Mouse (Mus musculus) adrenal gland, postnatal 10 days (tissue): ENCODE data around the gene Gm8369. TPM values are rescaled to one million over a fixed set of nuclear protein-coding genes. Genes with fewer than 3 reads are reported as not detected.
"Not testable (repeated sequence)": the region's sequence is repeated elsewhere in the genome, so short reads cannot be mapped to it uniquely, and the experiment has no call there.

Source experiments
- DNase-seq: peaks from one replicate; pipeline ENCODE4 v3.0.0; 2021; ENCODE audit warnings: mixed read lengths
- long read RNA-seq, 2 experiments: library from polyadenylated mRNA; stranded (forward); transcript quantifications; one replicate each; pipeline ENCODE4 v2.0.0; 2021
- total RNA-seq, 2 experiments: library from RNA; stranded (reverse); gene quantifications; 2 replicates each; pipeline ENCODE4 v1.2.3; 2021

The Gm8369 gene
- 1 to 10 TPM in 1 of 2 experiments, under 1 TPM in 1; 1.00 to 1.1 TPM for total RNA-seq
- long read RNA-seq, experiment 1, partial matches to known transcripts, result 0 of 2 reads
- long read RNA-seq, experiment 1, other reads (novel, unspliced or antisense), result 0 of 2 reads
- long read RNA-seq, experiment 2, result 0 reads

GRCm38 (mm10) chr19:11485746-11486145 is at the start of gene Gm8369:
Gene Gm8369 (plus strand): TSS chr19:11485938.
- no peak for DNase-seq

GRCm38 (mm10) chr19:11443338-11443737 is 42.4 kb upstream of the Gm8369 start, which contains the start of gene Ms4a4b:
Gene Ms4a4b (plus strand): TSS chr19:11443553.
- DNase-seq, result no peak

- DNase-seq, result no peak
These were observed 41.8 kb upstream of the Gm8369 start for GRCm38 (mm10) chr19:11443964-11444363.

- DNase-seq, result no peak
These were observed 38.5 kb upstream of the Gm8369 start for GRCm38 (mm10) chr19:11447238-11447637.

GRCm38 (mm10) chr19:11459041-11459440 is 26.7 kb upstream of the Gm8369 start:
- not testable (repeated sequence) for DNase-seq

- DNase-seq, result not testable (repeated sequence)
These were observed 20.9 kb upstream of the Gm8369 start for GRCm38 (mm10) chr19:11464795-11465194.

GRCm38 (mm10) chr19:11466471-11466870 is 19.3 kb upstream of the Gm8369 start:
- no peak for DNase-seq

- DNase-seq, result not testable (repeated sequence)
These were observed 17.4 kb upstream of the Gm8369 start for GRCm38 (mm10) chr19:11468361-11468760.

GRCm38 (mm10) chr19:11469215-11469614 is 16.5 kb upstream of the Gm8369 start, which contains the start of gene Ms4a6c:
Gene Ms4a6c (plus strand): TSS chr19:11469366.
- not testable (repeated sequence) for DNase-seq

- DNase-seq, result no peak
These were observed 6.0 kb upstream of the Gm8369 start for GRCm38 (mm10) chr19:11479714-11480113.

GRCm38 (mm10) chr19:11482684-11483083 is 3.1 kb upstream of the Gm8369 start:
- no peak for DNase-seq

- DNase-seq, result no peak
These were observed 1.8 kb upstream of the Gm8369 start for GRCm38 (mm10) chr19:11483941-11484340.

GRCm38 (mm10) chr19:11484388-11484787 is 1.4 kb upstream of the Gm8369 start:
- DNase-seq, result no peak

- DNase-seq, result no peak
These were observed 472 bp upstream of the Gm8369 start for GRCm38 (mm10) chr19:11485266-11485665.

- DNase-seq, result no peak
These were observed 861 bp downstream of the Gm8369 start for GRCm38 (mm10) chr19:11486599-11486998.

- no peak for DNase-seq
These were observed 5.9 kb downstream of the Gm8369 start for GRCm38 (mm10) chr19:11491406-11492189.

- no peak for DNase-seq
These were observed 6.9 kb downstream of the Gm8369 start for GRCm38 (mm10) chr19:11492671-11493070.

- DNase-seq, result no peak
These were observed 8.8 kb downstream of the Gm8369 start for GRCm38 (mm10) chr19:11494519-11494918.

- no peak for DNase-seq
These were observed 10.6 kb downstream of the Gm8369 start for GRCm38 (mm10) chr19:11496361-11496760.

GRCm38 (mm10) chr19:11497300-11497699 is 11.6 kb downstream of the Gm8369 start:
- not testable (repeated sequence) for DNase-seq

GRCm38 (mm10) chr19:11500796-11501195 is 15.1 kb downstream of the Gm8369 start:
- DNase-seq, result no peak

- DNase-seq, result no peak
These were observed 15.6 kb downstream of the Gm8369 start for GRCm38 (mm10) chr19:11501326-11501725.

- no peak for DNase-seq
These were observed 19.1 kb downstream of the Gm8369 start for GRCm38 (mm10) chr19:11504857-11505256.

GRCm38 (mm10) chr19:11513458-11513857 is 27.7 kb downstream of the Gm8369 start:
- no peak for DNase-seq
